Mouse (Mus musculus): Measurements from ENCODE around the gene Plbd1.

Plbd1 gene

DNA sequence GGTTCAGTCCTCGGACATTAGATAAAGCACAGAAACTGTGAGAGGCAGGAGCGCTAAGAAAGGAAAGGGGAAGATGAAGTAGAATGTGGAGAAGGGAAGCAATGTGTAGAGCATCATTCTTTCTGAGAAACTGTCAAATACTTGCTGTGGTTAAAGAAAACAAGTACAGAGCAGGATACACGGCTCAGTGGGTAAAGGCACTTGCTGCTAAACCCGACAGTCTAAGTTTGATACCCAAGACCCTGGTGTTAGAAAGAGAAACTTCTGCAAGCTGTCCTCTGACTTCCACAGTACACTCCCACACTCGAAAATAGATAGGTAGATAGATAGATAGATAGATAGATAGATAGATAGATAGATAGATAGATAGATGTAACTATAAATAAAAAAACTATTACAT lies 8.4 kb downstream of the Plbd1 start:
- DNase-seq (ENCODE audit: low spot score in 2 of 2): no peak

DNA sequence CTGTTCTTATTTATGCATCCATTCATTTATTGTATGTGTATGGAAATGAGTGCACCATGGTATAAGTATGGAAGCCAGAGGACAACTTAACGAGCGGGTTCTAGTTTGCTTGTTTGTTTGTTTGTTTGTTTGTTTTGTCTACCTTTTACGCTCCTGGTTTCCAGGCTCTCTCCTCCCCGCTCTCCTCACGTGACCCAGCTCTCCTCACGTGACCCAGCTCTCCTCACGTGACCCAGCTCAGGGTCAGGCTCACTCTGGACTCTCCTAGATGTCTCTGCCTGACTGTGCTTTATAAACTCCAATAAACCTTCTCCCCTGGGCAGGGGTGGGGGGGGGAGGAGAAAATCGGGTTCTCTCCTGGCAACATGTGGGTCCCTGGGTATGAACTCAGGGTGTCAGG lies 11.1 kb downstream of the Plbd1 start:
- DNase-seq (ENCODE audit: low spot score in 2 of 2): no peak

DNA sequence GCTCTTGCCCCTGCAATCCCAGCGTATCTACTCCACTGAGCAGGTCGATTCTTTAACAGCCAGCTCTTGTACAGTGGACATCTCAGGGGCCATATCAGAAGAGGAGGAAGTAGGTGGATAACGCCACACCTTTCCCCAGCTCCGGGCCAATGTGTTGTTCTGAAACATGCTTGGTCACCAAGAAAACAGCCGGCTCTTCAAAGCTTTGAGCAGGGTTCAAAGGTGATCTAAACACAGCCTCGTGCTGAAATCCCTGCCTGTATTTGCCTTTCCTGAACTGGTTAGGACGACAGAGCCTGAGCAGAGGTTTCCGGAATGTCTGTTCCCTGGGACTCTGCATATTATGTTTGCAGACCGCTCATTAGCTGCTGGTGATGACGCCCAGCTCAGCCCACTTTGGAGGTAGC lies 14.3 kb downstream of the Plbd1 start:
- DNase-seq (ENCODE audit: low spot score in 2 of 2): no peak

GRCm38 (mm10) chr6:136646207-136646606 lies 15.5 kb downstream of the Plbd1 start:
- no peak for DNase-seq (ENCODE audit: low spot score in 2 of 2)

DNA sequence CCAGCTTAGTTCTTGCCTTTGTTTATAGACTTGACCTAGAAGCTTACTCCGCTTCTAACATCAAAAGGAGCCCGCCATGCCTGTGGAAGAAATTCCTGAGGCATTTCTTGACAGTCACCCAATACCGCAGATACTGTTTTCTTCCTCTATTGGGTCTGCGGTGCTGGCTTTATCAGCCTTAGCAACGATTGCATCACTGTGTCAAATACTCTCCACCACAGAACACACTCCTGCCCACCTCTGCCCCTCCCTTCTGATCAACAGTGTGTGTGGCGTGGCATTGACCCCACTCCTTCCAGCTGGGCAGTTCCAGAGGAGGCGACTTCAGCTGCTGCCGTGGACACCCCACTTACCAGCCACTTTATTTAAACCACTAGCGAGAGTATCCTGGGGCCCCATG lies 16.0 kb downstream of the Plbd1 start:
- no peak for DNase-seq (ENCODE audit: low spot score in 2 of 2)

DNA sequence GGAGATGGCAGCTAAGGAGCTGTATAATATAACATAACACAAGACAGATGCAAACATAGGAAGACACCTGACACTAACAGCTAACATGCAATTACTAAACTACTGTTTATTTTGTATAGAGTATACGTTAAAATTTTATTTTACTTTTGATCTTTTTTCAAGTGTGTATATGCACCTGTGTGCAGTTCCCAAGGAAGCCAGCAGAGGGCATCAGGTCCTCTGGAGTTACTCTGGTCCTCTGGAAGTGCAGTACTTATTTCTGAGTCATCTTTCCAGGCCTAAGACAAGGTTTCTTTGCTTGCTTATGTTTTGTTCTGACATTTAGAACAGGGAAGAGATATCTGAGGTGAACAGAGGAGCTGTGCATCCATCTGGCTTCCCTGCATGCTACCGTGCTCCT lies 17.6 kb downstream of the Plbd1 start:
- no peak for DNase-seq (ENCODE audit: low spot score in 2 of 2)

GRCm38 (mm10) chr6:136634982-136635381 lies 26.7 kb downstream of the Plbd1 start:
- DNase-seq (ENCODE audit: low spot score in 2 of 2): no peak

- DNase-seq (ENCODE audit: low spot score in 2 of 2): no peak
Observed at GRCm38 (mm10) chr6:136633719-136634118, 28.0 kb downstream of the Plbd1 start.

DNA sequence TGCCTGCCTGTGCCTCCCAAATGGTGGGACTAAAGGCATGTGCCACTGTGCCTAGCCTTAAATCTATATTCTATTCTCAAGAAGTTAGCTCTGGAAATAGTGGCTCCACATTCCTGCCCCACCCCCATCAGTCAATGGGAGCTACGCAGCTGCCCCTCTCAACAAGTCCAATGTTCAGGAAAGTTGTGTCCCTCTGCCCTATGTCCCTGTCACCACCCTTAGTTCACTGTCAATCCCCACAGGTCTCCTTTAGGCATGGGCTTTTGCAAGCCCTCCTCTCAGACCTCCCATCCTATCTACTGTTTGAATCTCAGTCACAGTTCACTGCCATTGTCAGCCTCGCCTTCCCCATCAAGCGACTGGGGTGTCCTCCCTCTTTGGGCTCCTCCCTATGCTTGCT lies 28.6 kb downstream of the Plbd1 start:
- DNase-seq (ENCODE audit: low spot score in 2 of 2): no peak

GRCm38 (mm10) chr6:136631945-136632534 lies 29.7 kb downstream of the Plbd1 start:
- DNase-seq (ENCODE audit: low spot score in 2 of 2): no peak

DNA sequence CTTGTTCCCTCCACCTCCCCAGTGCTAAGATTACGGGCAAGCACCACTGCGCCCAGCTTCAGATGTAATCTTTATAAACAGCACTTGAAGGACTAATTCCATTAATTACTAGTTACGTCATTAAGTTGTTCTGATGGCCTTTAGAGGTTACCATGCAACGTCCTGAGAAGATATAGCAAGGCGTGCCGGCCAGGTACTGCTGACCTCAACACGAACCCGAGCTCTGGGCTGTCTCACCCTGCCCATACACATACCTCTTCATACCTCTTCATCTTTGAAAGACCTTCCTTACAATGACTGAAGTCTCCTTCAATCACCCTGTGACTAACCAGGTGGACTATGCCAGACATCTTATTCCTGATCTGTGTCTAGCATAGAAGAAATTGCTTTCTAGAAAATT lies 30.2 kb downstream of the Plbd1 start:
- no peak for DNase-seq (ENCODE audit: low spot score in 2 of 2)

GRCm38 (mm10) chr6:136629639-136630038 lies 32.1 kb downstream of the Plbd1 start:
- DNase-seq (ENCODE audit: low spot score in 2 of 2): no peak

DNA sequence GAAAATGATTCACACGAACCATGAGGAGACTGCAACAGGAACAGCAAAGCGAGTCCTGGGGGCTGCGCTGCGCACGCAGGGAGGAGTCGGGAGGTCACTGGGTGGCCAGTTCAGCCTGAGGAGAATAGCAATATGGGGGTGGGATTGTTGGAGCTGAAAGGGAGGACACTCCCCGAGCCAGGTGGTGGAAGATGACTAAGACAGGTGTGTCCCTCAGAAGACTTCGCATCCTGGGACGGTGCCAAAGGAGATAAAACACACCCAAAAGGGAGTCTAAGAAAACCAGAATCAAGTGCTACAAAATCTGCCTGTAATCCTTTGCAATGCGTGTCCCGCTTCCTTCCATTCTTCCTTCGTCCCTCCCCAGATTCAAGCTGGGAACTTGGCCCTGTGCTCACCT lies 36.3 kb downstream of the Plbd1 start:
- DNase-seq (ENCODE audit: low spot score in 2 of 2): no peak

GRCm38 (mm10) chr6:136620361-136621139 lies 41.2 kb downstream of the Plbd1 start:
- DNase-seq (ENCODE audit: low spot score in 2 of 2): peak; percentile 75 to 84

DNA sequence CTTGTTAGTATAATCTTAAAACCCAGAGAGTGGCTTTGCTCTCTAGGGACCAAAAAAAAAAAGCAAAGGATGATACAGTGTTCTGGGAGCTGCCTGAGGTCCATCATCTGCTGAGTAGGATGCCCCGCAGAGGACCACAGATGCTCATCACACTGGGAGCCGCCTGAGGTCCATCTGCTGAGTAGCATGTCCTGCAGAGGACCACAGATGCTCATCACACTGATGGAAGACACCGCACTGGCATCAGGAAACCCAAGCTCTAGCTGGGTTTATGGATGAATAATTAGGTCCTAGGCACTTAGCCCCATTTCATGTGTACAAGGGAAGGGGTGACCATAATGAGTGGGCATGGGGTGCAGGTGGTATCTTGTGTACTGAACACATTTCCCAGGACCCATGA lies 47.6 kb downstream of the Plbd1 start:
- peak in 1 of 2 experiments; percentile 19 for DNase-seq (ENCODE audit: low spot score in 2 of 2)

- DNase-seq (ENCODE audit: low spot score in 2 of 2): no peak
Observed at GRCm38 (mm10) chr6:136612312-136612711, 49.4 kb downstream of the Plbd1 start.

GRCm38 (mm10) chr6:136611351-136612215 lies 50.1 kb downstream of the Plbd1 start:
- no peak for DNase-seq (ENCODE audit: low spot score in 2 of 2)

- no peak for DNase-seq (ENCODE audit: low spot score in 2 of 2)
Observed at GRCm38 (mm10) chr6:136602601-136603000, 59.1 kb downstream of the Plbd1 start.

DNA sequence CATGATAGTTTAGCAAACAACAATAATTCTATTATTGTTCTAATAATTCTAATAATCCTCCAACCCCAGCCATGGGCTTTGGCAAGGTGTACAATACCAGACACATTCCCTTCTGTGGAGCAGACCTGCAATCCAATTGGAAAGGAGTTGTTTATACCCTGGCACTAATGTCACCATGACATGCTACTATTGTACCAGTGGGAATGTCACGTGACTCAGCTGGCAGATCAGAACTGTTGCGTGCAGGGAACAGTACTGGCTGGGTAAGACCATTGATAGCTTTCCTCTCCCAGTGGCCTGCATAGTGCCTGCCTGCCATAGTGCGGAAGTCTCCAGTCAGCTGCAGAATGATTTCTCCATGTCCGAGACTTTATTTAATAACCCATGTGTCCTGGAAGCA lies 67.2 kb downstream of the Plbd1 start:
- no peak for DNase-seq (ENCODE audit: low spot score in 2 of 2)

DNA sequence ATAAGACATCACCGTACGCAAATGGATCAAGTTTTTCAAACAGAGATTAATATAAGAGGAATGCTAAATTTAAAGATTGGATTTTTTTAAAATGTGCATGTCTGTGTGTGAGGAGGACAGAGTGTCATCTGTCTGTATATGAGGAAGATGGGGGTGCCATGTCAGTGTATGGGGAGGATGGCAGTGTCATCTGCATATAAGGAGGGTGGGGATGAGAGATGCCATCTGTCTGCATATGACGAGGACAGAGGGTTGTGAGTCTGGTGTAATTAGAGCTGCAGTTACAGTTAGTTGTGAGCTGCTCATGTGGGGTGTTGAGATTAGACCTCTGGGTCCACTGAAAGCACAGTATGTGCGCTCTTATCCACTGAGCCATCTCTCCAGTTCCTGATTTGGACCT lies 71.0 kb downstream of the Plbd1 start:
- no peak for DNase-seq (ENCODE audit: low spot score in 2 of 2)

DNA sequence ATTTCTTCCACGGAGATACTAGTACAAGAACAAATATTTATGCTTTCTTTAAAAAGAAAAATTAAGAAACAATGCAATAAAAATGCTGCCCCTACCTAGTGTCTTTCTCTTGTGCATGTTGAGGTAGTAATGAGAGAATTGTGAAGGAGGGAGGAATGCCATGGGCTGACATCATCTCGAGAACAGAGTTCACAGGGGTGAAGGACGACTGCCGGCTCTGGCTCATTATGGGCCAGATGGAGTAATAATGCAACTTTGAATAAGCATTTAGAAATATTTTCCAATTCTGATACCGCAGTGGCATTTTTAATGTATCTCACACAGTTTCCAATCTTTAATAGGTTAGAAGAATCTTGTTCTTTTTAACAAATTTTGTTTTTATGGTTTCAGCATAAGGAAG lies 95.7 kb downstream of the Plbd1 start:
- DNase-seq (ENCODE audit: low spot score in 2 of 2): no peak
